Mouse (Mus musculus): ENCODE measurements around the gene Zfp213. TPM values are rescaled to one million over a fixed set of nuclear protein-coding genes. Genes with fewer than 3 reads are reported as not detected.
A peak's percentile ranks its signal among the peaks of the same experiment; 100 is the strongest.

The Zfp213 gene
- total RNA-seq, 2 experiments from 2014 or later, result 10.3 to 12.1 TPM

- no peak for DNase-seq
Observed at GRCm38 (mm10) chr17:23574130-23574529, 10.1 kb upstream of the Zfp213 start.

- DNase-seq, result no peak
Observed at GRCm38 (mm10) chr17:23572059-23572458, 8.0 kb upstream of the Zfp213 start.

GRCm38 (mm10) chr17:23571084-23571483, 7.0 kb upstream of the Zfp213 start:
- DNase-seq, result no peak

- peak; percentile 46 to 67 for DNase-seq
Observed at GRCm38 (mm10) chr17:23570017-23570416, 6.0 kb upstream of the Zfp213 start.

- no peak for DNase-seq
Observed at GRCm38 (mm10) chr17:23568370-23568769, 4.3 kb upstream of the Zfp213 start.

- DNase-seq, result no peak
Observed at GRCm38 (mm10) chr17:23566787-23567186, 2.7 kb upstream of the Zfp213 start.

GRCm38 (mm10) chr17:23564368-23564715, 304 bp upstream of the Zfp213 start:
- DNase-seq, result no peak

GRCm38 (mm10) chr17:23559767-23560166, 4.3 kb downstream of the Zfp213 start:
- DNase-seq, result peak; percentile 74 to 79

- DNase-seq, result no peak
Observed at GRCm38 (mm10) chr17:23555243-23555916, 8.7 kb downstream of the Zfp213 start.

- no peak for DNase-seq
Observed at GRCm38 (mm10) chr17:23554321-23554720, 9.7 kb downstream of the Zfp213 start.

- peak; percentile 79 to 87 for DNase-seq
Observed at GRCm38 (mm10) chr17:23553634-23554120, 10.4 kb downstream of the Zfp213 start.

- peak; percentile 60 to 70 for DNase-seq
Observed at GRCm38 (mm10) chr17:23552896-23553633, 11.0 kb downstream of the Zfp213 start.

GRCm38 (mm10) chr17:23551963-23552362, 12.1 kb downstream of the Zfp213 start:
- DNase-seq, result peak in 1 of 2 experiments; percentile 51

- no peak for DNase-seq
Observed at GRCm38 (mm10) chr17:23551416-23551815, 12.6 kb downstream of the Zfp213 start.

GRCm38 (mm10) chr17:23550856-23551255, 13.2 kb downstream of the Zfp213 start:
- peak; percentile 21 to 40 for DNase-seq

- DNase-seq, result peak; percentile 88 to 92
Observed at GRCm38 (mm10) chr17:23550188-23550791, 13.7 kb downstream of the Zfp213 start.

GRCm38 (mm10) chr17:23549441-23549840, 14.6 kb downstream of the Zfp213 start:
- DNase-seq, result no peak

- DNase-seq, result peak; percentile 89 to 92
Observed at GRCm38 (mm10) chr17:23548615-23549014, 15.4 kb downstream of the Zfp213 start.

GRCm38 (mm10) chr17:23547681-23548443, 16.2 kb downstream of the Zfp213 start:
- no peak for DNase-seq

- DNase-seq, result peak; percentile 85 to 90
Observed at GRCm38 (mm10) chr17:23546702-23547505, 17.1 kb downstream of the Zfp213 start.

GRCm38 (mm10) chr17:23546333-23546701, 17.7 kb downstream of the Zfp213 start:
- peak; percentile 82 to 84 for DNase-seq
